Mouse (Mus musculus): Measurements from ENCODE around the gene Sntb2. TPM values are rescaled to one million over a fixed set of nuclear protein-coding genes. Genes with fewer than 3 reads are reported as not detected.

Gene Sntb2
- total RNA-seq, 2 experiments from 2014 or later, result 23.5 to 30.0 TPM

DNA sequence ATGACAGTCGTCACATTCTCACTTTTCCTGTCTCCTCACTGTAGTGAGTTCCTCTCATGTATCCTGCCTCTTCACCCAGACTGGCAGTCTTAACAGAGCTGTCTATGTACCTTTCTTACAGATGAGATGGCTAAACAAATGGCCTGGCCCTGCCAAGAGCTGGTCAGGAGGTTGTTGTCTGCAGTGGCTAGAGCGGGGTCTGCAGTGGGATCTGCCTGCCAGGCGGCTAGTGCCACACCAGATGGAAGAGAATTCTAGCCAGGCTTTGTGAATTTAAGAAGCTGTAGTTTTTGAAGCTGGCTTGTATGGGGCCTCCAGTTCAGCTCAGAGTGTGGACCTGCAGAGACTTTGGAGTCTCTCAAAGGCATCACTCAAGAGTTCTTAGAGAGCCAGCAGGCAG is 100.1 kb downstream of the Sntb2 start:
- no peak for DNase-seq

DNA sequence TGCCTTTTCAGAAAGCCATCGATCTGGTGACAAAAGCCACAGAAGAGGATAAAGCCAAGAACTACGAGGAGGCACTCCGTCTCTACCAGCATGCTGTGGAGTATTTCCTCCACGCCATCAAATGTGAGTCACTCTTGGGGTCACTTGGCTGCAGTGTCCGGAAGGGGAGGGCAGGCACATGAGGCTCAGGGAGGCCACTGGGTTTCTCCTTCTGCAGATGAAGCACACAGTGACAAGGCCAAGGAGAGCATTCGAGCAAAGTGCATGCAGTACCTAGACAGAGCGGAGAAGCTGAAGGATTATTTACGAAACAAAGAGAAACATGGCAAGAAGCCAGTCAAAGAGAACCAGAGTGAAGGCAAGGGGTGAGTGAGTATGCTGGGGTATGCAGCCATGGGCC is 101.1 kb downstream of the Sntb2 start:
- no peak for DNase-seq

DNA sequence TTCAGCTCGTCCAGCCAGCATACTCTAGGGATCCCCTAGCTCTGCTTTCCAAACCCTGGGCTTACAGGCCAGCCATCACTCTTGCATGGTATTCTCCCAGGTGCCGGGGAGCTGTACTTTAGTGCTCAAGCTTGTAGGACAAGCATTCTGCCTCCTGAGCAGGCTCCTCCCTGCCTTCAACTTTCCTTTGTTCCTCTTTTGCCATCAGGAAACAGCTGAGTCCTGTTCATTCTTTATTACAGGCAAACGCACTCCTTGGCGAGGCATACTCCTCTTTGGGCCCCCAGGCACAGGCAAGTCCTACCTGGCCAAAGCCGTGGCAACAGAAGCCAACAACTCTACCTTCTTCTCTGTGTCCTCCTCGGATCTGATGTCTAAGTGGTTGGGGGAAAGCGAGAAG is 105.1 kb downstream of the Sntb2 start:
- no peak for DNase-seq

DNA sequence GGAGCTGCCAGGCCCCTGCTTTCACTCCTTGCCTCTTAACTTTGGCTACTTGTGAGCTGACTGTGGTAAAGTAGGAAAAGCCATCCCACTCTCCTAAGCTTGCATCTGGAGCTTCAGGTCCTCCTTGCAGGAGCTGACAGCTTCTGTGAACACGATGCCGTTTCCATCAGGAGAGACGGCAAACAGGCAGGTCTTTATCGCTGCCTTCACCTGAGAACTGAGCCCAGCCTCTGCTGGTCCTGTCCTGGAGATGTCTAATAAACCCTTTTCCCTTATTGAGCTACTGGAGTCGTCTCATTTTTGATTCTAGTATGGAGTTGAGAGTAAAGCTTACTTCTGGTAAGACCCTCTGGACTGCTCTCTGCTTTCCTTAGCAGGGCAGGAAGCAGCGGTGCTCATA is 109.9 kb downstream of the Sntb2 start:
- DNase-seq, result no peak

DNA sequence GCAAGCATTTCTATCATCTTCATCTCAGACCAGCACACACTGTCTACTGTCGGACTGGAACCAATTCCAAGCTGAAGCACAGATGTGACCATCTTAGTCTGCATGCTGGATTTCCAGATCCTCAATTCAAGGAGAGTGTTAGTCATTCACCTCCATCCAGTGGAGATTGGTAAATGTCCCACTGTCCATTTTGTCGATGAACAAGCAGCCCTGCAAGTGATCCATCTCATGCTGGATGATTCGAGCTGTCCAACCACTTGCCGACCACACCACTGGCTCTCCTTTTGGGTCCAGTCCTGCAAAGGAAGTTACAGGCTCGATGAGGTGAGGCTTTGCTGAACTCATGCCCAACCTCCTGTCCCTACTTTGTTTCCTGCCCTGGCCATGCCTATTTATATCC is 111.4 kb downstream of the Sntb2 start:
- DNase-seq, result no peak

DNA sequence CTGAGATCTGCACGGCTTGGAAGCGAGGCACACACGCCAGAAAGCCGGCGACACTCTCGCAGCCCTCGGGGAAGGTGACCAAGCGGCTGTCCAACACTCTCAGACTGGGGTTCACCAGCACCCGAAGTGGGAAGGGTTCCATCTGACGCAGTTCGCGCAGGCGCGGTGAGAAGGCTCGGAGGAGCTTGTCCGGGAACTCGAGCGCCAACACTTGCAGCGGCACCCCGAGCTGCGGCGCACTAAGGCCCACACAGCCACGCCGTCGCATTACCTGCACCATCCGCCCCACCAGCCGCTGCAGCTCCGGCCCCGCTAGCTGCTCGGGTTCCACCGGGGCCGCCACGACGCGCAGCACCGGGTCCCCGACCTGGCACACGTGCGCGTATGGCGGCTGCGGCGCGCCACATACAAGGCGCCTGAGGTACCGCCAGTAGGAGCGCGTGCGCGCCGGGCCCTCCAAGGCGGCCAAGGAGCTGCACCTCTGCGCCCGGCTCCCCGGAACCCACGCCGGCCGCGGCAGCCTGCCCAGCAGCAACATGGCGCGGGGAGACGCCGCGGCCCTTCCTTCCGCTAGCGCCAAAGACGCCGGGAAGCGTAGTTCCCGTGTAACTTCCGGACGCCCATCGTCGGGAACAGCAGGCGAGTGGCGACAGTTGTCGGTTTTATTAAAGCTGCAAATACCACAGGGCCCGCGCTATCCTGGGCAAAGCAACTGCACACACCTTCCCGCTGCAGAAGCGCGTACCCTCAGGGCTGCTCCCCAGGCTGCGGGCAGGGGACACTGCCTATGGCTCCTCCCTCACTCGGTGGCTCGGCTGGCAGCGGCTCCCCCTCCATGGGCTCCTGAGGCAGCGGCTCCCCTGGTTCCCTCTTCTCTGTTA is 112.8 kb downstream of the Sntb2 start, which contains the start of gene Pdf:
Gene Pdf, minus strand, starts transcription at position 554 of the 881 bp plus-strand sequence.
- DNase-seq, result peak; percentile 88

DNA sequence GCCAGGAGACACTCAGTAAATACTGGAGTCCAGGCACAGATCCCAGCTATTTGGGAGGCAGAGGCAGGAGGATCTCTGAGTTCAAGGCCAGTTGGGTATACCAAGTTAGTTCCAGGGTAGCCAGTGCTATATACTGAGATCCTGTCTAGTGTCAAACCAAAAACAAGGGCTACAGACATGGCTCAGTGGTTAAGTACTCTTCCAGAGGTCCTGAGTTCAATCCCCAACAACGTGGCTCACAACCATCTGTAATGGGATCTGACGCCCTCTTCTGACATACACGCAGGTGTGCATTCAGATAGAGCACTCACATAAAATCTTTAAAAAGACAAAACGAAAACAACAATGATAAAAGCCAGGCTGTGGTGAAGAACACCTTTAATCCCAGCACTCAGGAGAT is 113.9 kb downstream of the Sntb2 start:
- no peak for DNase-seq

DNA sequence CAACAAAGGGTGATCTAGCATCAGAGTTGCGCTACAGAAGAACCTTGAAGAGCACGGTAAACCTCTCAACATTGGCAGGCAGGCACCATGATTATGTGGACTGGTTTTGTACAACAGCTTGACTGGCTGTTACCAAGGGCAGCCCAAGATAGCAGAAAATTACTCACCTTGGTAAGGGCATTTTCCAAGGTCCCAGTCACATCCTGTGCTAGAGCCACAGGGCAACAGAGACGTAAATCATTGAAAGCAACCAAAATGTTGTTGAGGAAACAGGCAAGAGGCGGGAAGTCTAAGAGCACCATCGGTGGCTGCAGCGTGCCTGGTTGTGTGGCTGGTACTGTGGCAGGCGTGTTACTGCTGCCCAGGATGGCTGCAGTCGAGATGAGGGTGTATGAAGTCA is 116.5 kb downstream of the Sntb2 start:
- peak; percentile 37 for DNase-seq

DNA sequence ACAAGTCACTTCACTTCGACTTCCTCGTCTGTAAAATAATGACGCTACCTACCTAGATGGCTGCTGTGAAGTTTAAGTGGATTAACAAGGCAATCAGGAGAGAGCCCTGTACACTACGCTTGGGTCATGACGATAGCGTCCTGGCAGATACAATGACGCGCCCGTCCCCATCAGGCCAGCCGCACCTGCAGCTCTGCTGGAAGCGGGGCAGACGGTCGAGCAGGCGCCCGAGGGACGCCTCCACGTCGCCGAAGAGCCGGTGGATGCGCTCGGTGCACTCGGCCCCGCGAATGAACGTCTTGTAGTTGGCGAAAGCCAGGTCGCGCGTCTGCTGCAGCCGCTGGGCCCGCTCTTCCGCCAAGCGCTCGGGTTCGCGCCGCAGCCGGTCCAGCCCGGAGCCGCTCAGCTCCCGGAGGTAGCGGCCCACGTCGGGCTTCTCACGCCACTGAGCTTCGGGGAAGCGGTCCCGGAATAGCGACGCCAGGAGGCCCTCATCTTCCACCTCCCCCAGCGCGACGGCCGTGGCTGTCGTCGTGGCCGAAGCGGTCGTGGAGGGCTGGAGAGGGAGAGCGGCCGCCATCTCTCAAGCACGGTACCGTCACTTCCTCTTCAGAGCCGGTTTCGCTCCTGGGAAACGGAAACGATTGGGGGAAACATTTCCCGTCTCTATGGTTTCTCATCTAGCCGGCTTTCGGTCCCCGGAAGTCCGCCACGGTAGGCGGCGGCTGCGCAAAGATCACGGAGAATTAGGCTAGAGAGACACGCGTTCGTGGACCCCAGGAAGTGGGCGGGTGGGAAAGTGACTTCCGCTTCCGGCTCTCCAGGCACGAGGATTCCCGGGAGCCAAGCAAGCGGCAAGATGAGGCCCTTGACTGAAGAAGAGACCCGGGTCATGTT is 120.8 kb downstream of the Sntb2 start, which contains the start of the genes Cog8 and Nip7:
Gene Cog8, minus strand, starts transcription at position 614 of the 897 bp plus-strand sequence.
Gene Nip7, plus strand, starts transcription at position 802 of the 897 bp plus-strand sequence.
- peak; percentile 96 for DNase-seq

DNA sequence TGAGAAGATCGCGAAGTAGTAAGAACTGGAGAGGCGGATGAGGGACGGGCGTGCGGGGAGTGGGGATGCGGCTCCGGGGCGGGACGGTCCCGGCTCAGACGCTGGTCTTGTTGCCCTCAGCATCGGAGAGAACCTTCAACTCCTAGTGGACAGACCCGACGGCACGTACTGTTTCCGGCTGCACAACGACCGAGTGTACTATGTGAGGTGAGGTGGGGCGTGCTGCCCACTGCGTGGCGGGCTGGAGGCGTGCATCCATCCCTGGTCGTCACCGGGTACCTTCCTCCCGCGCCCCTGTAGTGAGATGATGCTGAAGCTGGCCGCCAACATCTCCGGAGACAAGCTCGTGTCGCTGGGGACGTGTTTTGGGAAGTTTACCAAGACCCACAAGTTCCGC is 121.4 kb downstream of the Sntb2 start:
- no peak for DNase-seq

DNA sequence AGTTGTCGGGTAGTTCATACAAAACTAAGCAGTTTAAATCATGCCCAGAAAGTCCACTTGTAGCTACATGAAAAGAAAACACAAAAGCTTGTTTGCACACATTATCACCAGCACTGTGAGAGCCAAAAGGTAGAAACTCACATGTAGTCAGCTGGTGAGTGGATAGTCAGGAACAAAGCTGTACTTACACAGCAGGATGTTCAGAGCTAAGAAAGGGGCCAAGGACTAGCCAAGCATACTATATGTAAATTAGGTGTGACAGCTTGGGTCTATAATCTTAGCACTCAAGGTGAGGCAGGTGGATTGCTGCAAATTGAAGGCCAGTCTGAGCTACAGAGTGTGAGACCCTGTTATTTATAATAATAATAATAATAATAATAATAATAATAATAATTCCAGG is 127.1 kb downstream of the Sntb2 start:
- no peak for DNase-seq

DNA sequence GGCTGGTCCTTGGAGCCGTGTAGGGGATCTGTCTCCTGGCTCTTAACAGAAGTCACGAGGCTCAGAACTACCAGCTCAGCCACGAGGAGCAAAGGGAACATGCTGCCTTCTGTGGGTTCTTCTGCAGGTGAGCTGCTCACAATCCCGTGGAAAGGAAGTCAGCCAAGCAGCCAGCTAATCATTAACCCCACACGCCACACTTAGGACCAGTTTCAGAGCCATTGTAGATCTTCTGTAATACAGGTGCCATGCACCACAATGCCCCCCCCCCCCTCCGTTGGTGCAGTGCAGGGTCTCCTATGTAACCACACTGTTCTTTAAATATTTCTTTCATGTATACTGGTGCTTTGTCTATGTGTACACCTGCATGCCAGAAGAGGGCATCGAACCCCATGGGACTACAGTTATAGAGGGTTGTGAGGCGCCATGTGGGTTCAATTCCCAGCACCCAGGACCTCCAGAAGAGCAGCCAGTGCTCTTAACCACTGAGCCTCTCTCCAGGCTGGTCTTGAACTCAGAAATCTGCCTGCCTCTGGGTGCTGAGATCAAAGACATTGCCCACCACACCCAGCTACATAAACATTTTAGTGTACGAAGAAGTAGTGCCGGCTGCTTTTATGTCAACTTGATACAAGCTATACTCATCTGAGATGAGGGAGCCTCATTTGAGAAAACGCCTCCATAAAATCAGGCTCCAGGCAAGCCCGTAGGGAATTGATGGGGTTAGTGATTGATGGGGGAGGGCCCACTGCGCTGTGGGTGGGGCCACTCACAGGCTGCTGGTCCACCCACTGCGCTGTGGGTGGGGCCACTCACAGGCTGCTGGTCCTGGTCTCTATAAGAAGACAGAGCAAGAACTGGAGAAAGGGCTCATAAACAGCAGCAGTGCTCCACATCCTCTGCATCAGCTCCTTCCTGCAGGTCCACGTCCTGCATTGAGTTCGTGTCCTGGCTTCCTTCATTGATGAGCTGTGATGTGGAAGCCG is 130.3 kb downstream of the Sntb2 start, which contains the start of gene Tmed6:
Gene Tmed6, minus strand, starts transcription at position 134 of the 986 bp plus-strand sequence.
- no peak for DNase-seq

Other genes starting within 250 kb of the Sntb2 start
- gene Has3, start 65.5 kb upstream of the Sntb2 start, total RNA-seq (2021), result 1 to 10 TPM in 1 of 2 experiments, under 1 TPM in 1; 0.96 to 2.2 TPM
- 10 to 100 TPM; 36.2 to 40.8 TPM for gene Utp4, start 42.1 kb upstream of the Sntb2 start, total RNA-seq (2021)
- 10 to 100 TPM; 54.5 to 55.5 TPM for gene Vps4a, start 95.5 kb downstream of the Sntb2 start, total RNA-seq (2021)
- gene Pdf, start 112.9 kb downstream of the Sntb2 start, total RNA-seq (2021), result 10 to 100 TPM; 36.4 to 42.2 TPM
- gene Cog8, start 120.9 kb downstream of the Sntb2 start, total RNA-seq (2021), result 10 to 100 TPM; 24.2 to 26.6 TPM
- 10 to 100 TPM; 32.9 to 48.6 TPM for gene Nip7, start 121.1 kb downstream of the Sntb2 start, total RNA-seq (2021)
- gene Tmed6, start 129.9 kb downstream of the Sntb2 start, total RNA-seq (2021), result not detected
- 10 to 100 TPM; 22.0 to 26.4 TPM for gene Terf2, start 160.8 kb downstream of the Sntb2 start, total RNA-seq (2021)
- 100 to 1,000 TPM; 216 to 248 TPM for gene Cyb5b, start 214.9 kb downstream of the Sntb2 start, total RNA-seq (2021)

All from adrenal gland, postnatal 10 days (tissue).